Mouse (Mus musculus) embryonic facial prominence, embryonic 15.5 days (tissue): ENCODE measurements around the gene Extl1. TPM values are rescaled to one million over a fixed set of nuclear protein-coding genes. Genes with fewer than 3 reads are reported as not detected.
"Not testable (repeated sequence)": the region's sequence is repeated elsewhere in the genome, so short reads cannot be mapped to it uniquely, and the experiment has no call there.

Experiments
- ATAC-seq: fragments of 200-750 bp; cut with Nextera tagmentation; 2 replicates; pipeline ENCODE4 v1.8.0; 2017; ENCODE audit warnings: low read depth, moderate TSS enrichment; ENCODE audit not compliant: insufficient number of reproducible peaks, low FRiP score, low TSS enrichment
- H3K27ac ChIP-seq: fragments of 300-500 bp; sonication (generic); replicated peaks from 2 replicates; pipeline ENCODE4 v1.5.1; 2015; ENCODE audit warnings: mild to moderate bottlenecking, inconsistent platforms
- H3K27me3 ChIP-seq: fragments of 300-500 bp; sonication (generic); 2 replicates; pipeline ENCODE4 v1.6.1; 2015; ENCODE audit warnings: inconsistent platforms
- H3K36me3 ChIP-seq: fragments of 300-500 bp; sonication (generic); 2 replicates; pipeline ENCODE4 v1.6.1; 2015; ENCODE audit warnings: mild to moderate bottlenecking, inconsistent platforms
- H3K4me1 ChIP-seq: fragments of 300-500 bp; sonication (generic); 2 replicates; pipeline ENCODE4 v1.6.1; 2015; ENCODE audit warnings: inconsistent platforms
- H3K4me2 ChIP-seq: fragments of 300-500 bp; sonication (generic); replicated peaks from 2 replicates; pipeline ENCODE4 v1.6.1; 2015; ENCODE audit warnings: mild to moderate bottlenecking, inconsistent platforms
- H3K4me3 ChIP-seq: fragments of 300-500 bp; sonication (generic); replicated peaks from 2 replicates; pipeline ENCODE4 v1.5.1; 2015; ENCODE audit warnings: mild to moderate bottlenecking, inconsistent platforms
- H3K9ac ChIP-seq: fragments of 300-500 bp; sonication (generic); 2 replicates; pipeline ENCODE4 v1.6.1; 2015; ENCODE audit warnings: inconsistent platforms
- H3K9me3 ChIP-seq: fragments of 300-500 bp; sonication (generic); replicated peaks from 2 replicates; pipeline ENCODE4 v1.6.1; 2016; ENCODE audit warnings: inconsistent platforms
- WGBS: fragments of 180-500 bp; shearing (Covaris S2); methylation state at CpG from one replicate; pipeline ENCODE4 v1.1.7; 2015; 5-methylcytosine and 5-hydroxymethylcytosine counted together
- polyA plus RNA-seq: library from polyadenylated mRNA; unstranded; fragments of >200 nt; fragmentation: Nextera tagmentation; extraction: Ambion mirVana; gene quantifications from 2 replicates; pipeline ENCODE4 v1.2.1, GENCODE M21; 2015

The Extl1 gene
- polyA plus RNA-seq, 1 experiment from 2014 or later = 4.5 TPM

- ATAC-seq = 0 out of 2 replicates have a peak, but pooled peaks have one; percentile 11
- Histone ChIP-seq H3K4me2 (no peak overlapping the region), H3K9ac (no peak overlapping the region), H3K9me3 (no peaks in the 10 kb centered on the region), H3K27me3 (no peaks in the 10 kb centered on the region), H3K4me1 (peaks cover 24% of the 10 kb centered on the region), H3K36me3 (no peaks in the 10 kb centered on the region), H3K27ac (no peak overlapping the region), H3K4me3 (no peak overlapping the region)
- WGBS = 32% methylated on average over 18 of the region's 18 CpGs
Measured at GRCm38 (mm10) chr4:134351329-134352260, 32.1 kb downstream of the Extl1 start.

DNA sequence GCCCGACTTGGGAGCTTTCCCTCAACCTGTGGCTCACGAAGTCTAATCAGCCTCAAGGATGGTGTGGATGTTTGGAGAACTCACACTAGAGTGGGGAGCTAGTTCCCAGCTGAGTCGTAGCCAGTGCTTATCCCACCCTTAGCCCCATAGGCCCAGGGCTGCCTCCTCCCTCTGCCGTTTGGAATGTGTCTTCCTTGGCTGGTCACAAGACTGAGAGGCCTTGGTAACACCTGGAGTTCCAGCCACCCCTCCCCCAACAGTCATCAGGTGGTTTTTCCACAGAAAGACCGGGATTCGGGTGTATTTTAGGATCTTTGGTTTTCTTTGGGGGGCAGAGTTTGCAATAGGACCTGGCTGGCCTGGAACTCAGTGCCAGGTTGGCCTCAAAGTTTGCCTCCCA, 33.0 kb downstream of the Extl1 start:
- 85% methylated on average over 6 of the region's 6 CpGs for WGBS
- no peak for ATAC-seq
- H3K4me3 ChIP-seq = no peak overlapping the region

GRCm38 (mm10) chr4:134349829-134350228, 33.8 kb downstream of the Extl1 start:
- no peak overlapping the region for H3K4me2 ChIP-seq
- H3K4me1 ChIP-seq = peaks cover 11% of the 10 kb centered on the region
- H3K9me3 ChIP-seq = no peaks in the 10 kb centered on the region
- H3K9ac ChIP-seq = no peak overlapping the region
- no peak for ATAC-seq
- no peak overlapping the region for H3K4me3 ChIP-seq
- H3K27me3 ChIP-seq = peaks cover 11% of the 10 kb centered on the region
- H3K27ac ChIP-seq = no peak overlapping the region
- H3K36me3 ChIP-seq = no peaks in the 10 kb centered on the region
- 92% methylated on average over 7 of the region's 7 CpGs for WGBS

More for the DNA sequence above, 33.0 kb downstream of the Extl1 start:
- Histone ChIP-seq H3K9me3 (no peaks in the 10 kb centered on the region), H3K4me2 (no peak overlapping the region), H3K36me3 (no peaks in the 10 kb centered on the region), H3K27ac (no peak overlapping the region), H3K27me3 (peaks cover 3% of the 10 kb centered on the region), H3K9ac (no peak overlapping the region), H3K4me1 (peaks cover 14% of the 10 kb centered on the region)

DNA sequence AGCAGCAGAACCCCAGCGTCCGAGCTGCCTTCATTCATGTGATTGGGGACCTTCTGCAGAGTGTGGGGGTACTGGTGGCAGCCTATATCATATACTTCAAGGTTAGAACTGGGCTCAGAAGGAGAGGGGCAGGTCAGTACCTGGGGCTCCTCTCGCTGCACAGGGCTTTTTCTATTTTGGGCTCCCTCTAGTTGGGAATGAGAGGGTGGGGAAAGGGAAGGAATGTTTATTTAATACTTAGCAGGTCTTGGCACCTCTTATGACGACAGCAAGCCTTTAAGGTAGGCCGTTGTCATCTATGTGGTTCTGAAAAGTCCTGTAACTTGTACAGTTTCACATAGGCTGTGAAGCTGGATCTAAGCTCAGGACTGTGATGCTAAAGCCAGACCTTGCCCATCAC, 35.1 kb downstream of the Extl1 start:
- no peak overlapping the region for H3K27ac ChIP-seq
- ATAC-seq = no peak
- WGBS = 70% methylated on average over 5 of the region's 5 CpGs

GRCm38 (mm10) chr4:134348078-134348477, 35.6 kb downstream of the Extl1 start:
- H3K4me3 ChIP-seq = no peak overlapping the region
- H3K9me3 ChIP-seq = no peaks in the 10 kb centered on the region
- no peak overlapping the region for H3K27ac ChIP-seq
- H3K4me1 ChIP-seq = peaks cover 20% of the 10 kb centered on the region
- ATAC-seq = no peak
- no peak overlapping the region for H3K9ac ChIP-seq
- peaks cover 25% of the 10 kb centered on the region for H3K27me3 ChIP-seq
- no peaks in the 10 kb centered on the region for H3K36me3 ChIP-seq
- WGBS = 64% methylated on average over 11 of the region's 11 CpGs
- no peak overlapping the region for H3K4me2 ChIP-seq

More for the DNA sequence above, 35.1 kb downstream of the Extl1 start:
- Histone ChIP-seq H3K36me3 (no peaks in the 10 kb centered on the region), H3K9me3 (no peaks in the 10 kb centered on the region), H3K4me1 (peaks cover 15% of the 10 kb centered on the region), H3K4me2 (no peak overlapping the region), H3K4me3 (no peak overlapping the region), H3K27me3 (peaks cover 20% of the 10 kb centered on the region), H3K9ac (no peak overlapping the region)

- no peak for ATAC-seq
- peaks cover 38% of the 10 kb centered on the region for H3K27me3 ChIP-seq
- 83% methylated on average over 15 of the region's 15 CpGs for WGBS
- H3K36me3 ChIP-seq = no peaks in the 10 kb centered on the region
- H3K9me3 ChIP-seq = no peaks in the 10 kb centered on the region
- H3K4me1 ChIP-seq = peaks cover 13% of the 10 kb centered on the region
- H3K27ac ChIP-seq = no peak overlapping the region
- H3K9ac ChIP-seq = no peak overlapping the region
- no peak overlapping the region for H3K4me2 ChIP-seq
- H3K4me3 ChIP-seq = no peak overlapping the region
Measured at GRCm38 (mm10) chr4:134345802-134346201, 37.8 kb downstream of the Extl1 start.

DNA sequence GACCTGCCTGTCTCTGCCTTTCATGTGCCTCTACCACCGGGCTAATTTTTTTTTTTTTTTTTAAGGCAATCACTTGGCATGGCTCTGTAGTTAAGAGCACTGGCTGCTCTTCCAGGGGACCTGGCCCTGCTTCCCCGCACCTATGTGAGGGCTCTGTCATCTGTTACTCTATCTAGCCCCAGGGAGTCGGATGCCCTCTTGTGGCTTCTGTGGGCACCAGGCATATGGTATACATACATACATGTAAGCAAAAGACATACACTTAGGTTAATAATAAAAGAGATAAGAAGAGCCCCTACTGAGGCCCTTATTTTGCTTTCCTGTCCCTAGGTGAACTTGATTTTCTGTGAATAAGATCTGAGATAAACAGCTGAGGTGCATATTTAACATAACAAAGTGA, 39.0 kb downstream of the Extl1 start:
- no peak for ATAC-seq
- Histone ChIP-seq H3K4me1 (peaks cover 13% of the 10 kb centered on the region), H3K27me3 (peaks cover 42% of the 10 kb centered on the region), H3K36me3 (no peaks in the 10 kb centered on the region), H3K4me2 (no peak overlapping the region), H3K4me3 (no peak overlapping the region), H3K9me3 (no peaks in the 10 kb centered on the region), H3K9ac (no peak overlapping the region), H3K27ac (no peak overlapping the region)
- WGBS = 39% methylated on average over 3 of the region's 3 CpGs

- no peak for ATAC-seq
- peaks cover 42% of the 10 kb centered on the region for H3K27me3 ChIP-seq
Measured at GRCm38 (mm10) chr4:134343071-134344031, 40.3 kb downstream of the Extl1 start, which contains the start of gene Slc30a2. TSS of gene Slc30a2 (plus strand) at chr4:134343181.

DNA sequence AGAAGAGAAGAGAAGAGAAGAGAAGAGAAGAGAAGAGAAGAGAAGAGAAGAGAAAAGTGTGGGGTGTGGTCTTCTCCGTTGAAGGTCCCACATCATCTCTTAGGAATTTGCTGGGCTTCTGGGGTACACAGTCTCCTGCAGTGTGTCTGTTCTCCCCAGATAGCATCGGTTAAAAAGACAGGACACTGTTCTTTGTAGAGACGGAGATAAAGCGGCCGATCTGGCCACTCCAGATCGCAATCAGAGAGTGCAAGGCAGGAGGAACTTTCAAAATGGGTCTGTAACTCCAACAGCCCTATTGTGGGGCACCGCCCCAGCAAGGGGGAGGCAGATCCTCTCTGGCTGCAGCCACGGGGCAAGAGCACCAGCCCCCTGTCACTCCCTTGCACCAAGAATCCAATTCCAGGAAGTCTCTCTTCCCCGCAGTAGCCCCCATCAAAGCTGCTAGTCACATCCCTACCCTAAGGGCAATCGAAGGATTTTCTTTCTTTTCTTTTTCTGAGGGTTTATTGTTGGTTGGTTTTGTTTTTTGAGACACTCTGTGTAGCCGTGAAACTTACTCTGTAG, 41.4 kb downstream of the Extl1 start:
- Histone ChIP-seq H3K4me2 (no peak overlapping the region), H3K4me1 (peaks cover 13% of the 10 kb centered on the region), H3K9me3 (no peaks in the 10 kb centered on the region), H3K9ac (no peak overlapping the region), H3K27ac (no peak overlapping the region), H3K4me3 (no peak overlapping the region), H3K27me3 (peaks cover 42% of the 10 kb centered on the region), H3K36me3 (no peaks in the 10 kb centered on the region)
- ATAC-seq = no peak
- WGBS = 27% methylated on average over 11 of the region's 11 CpGs

More at GRCm38 (mm10) chr4:134343071-134344031, 40.3 kb downstream of the Extl1 start, which contains the start of gene Slc30a2:
- no peaks in the 10 kb centered on the region for H3K9me3 ChIP-seq
- 2% methylated on average over 61 of the region's 61 CpGs for WGBS
- H3K9ac ChIP-seq = 0 out of 2 replicates have a peak within 1 kb of the TSS, but pooled peaks have one; percentile 0
- peaks cover 13% of the 10 kb centered on the region for H3K4me1 ChIP-seq
- H3K4me2 ChIP-seq = peak within 1 kb of the TSS; percentile 50
- no peaks in the 10 kb centered on the region for H3K36me3 ChIP-seq
- H3K27ac ChIP-seq = no peak within 1 kb of the TSS
- peak within 1 kb of the TSS; percentile 30 for H3K4me3 ChIP-seq

DNA sequence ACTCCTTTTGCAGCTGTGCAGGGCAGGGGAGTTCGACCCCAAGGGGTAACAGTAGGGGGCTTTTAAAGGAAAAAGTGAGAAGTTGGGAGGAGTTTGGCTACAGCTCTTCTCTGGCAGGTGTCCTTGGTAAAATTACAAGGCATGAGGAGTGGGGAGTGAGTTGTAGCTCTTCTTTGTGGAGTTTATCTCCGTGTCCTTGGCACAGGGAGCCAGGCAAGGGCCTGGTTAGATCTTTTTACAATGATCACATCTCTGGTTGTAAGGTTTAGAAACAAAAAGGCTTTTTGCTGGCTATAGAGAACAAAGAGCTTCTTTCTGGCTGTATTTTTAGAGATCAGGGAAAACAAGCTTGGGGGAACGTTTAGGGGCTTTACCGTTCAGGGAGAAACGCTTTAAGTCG, 42.4 kb downstream of the Extl1 start:
- not testable (repeated sequence) for H3K27ac ChIP-seq, H3K9me3 ChIP-seq, H3K9ac ChIP-seq, H3K36me3 ChIP-seq, H3K4me3 ChIP-seq, ATAC-seq, H3K4me2 ChIP-seq
- WGBS = 59% methylated on average over 6 of the region's 6 CpGs
- peaks cover 42% of the 10 kb centered on the region for H3K27me3 ChIP-seq
- H3K4me1 ChIP-seq = peaks cover 13% of the 10 kb centered on the region
